Mouse (Mus musculus): Measurements from ENCODE around the gene Cdc42se1. TPM values are rescaled to one million over a fixed set of nuclear protein-coding genes. Genes with fewer than 3 reads are reported as not detected.
A peak's percentile ranks its signal among the peaks of the same experiment; 100 is the strongest.

Cdc42se1 gene
- polyA plus RNA-seq, 1 experiment from 2014 or later = 43.9 TPM

- H3K27ac ChIP-seq = no peak overlapping the region
- H3K9ac ChIP-seq = no peak overlapping the region
- H3K4me1 ChIP-seq (replicated peaks) = 0 out of 2 replicates have a peak, but pooled peaks cover 8% of the 10 kb centered on the region
- H3K9me3 ChIP-seq (replicated peaks) = no peaks in the 10 kb centered on the region
- ATAC-seq (ENCODE audit: low read depth) (no peak), DNase-seq (no peak)
- no peaks in the 10 kb centered on the region for H3K27me3 ChIP-seq
- peaks cover 69% of the 10 kb centered on the region for H3K36me3 ChIP-seq
- 88% methylated on average over 4 of the region's 4 CpGs for WGBS (ENCODE audit: insufficient replicate concordance)
- no peak overlapping the region for H3K4me2 ChIP-seq
- no peak overlapping the region for H3K4me3 ChIP-seq (replicated peaks)
These were observed 33.4 kb downstream of the Cdc42se1 start for GRCm38 (mm10) chr3:95261975-95262374.

GRCm38 (mm10) chr3:95263089-95263739, 34.7 kb downstream of the Cdc42se1 start:
- 36% methylated on average over 11 of the region's 11 CpGs for WGBS (ENCODE audit: insufficient replicate concordance)
- ATAC-seq (ENCODE audit: low read depth) = peak; percentile 78
- H3K4me2 ChIP-seq = no peak overlapping the region

DNA sequence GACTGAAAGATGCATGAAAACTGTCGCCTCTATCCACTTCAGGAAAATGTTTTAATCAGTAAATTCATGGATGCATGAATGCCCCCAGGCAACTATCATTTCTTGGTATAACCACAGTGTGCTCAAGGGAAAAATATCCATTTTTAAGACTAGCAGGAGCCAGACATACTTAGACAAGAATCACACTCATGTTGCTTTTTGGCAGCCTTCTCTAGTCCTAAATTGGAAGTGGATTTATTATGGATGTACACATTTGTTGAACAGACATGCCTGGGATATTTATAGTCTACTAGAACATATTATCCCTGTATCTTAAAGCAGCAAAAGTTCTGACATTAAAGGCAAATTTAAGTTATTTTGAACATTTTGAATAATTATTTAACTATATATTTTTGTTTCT, 36.2 kb downstream of the Cdc42se1 start:
- H3K27me3 ChIP-seq = no peaks in the 10 kb centered on the region
- no peak overlapping the region for H3K4me3 ChIP-seq (replicated peaks)
- WGBS (ENCODE audit: insufficient replicate concordance) = 76% methylated on average over 1 of the region's 1 CpGs
- no peak overlapping the region for H3K9ac ChIP-seq
- no peaks in the 10 kb centered on the region for H3K9me3 ChIP-seq (replicated peaks)
- H3K4me2 ChIP-seq = no peak overlapping the region
- H3K36me3 ChIP-seq = peaks cover 76% of the 10 kb centered on the region
- 0 out of 2 replicates have a peak, but pooled peaks cover 11% of the 10 kb centered on the region for H3K4me1 ChIP-seq (replicated peaks)
- DNase-seq (no peak), ATAC-seq (ENCODE audit: low read depth) (no peak)
- H3K27ac ChIP-seq = no peak overlapping the region

More at GRCm38 (mm10) chr3:95263089-95263739, 34.7 kb downstream of the Cdc42se1 start:
- H3K4me3 ChIP-seq (replicated peaks) = no peak overlapping the region
- peaks cover 72% of the 10 kb centered on the region for H3K36me3 ChIP-seq
- no peak overlapping the region for H3K9ac ChIP-seq
- H3K9me3 ChIP-seq (replicated peaks) = no peaks in the 10 kb centered on the region
- H3K27ac ChIP-seq = peak overlapping the region; percentile 63
- DNase-seq = peak; percentile 67
- H3K4me1 ChIP-seq (replicated peaks) = 0 out of 2 replicates have a peak, but pooled peaks cover 11% of the 10 kb centered on the region
- no peaks in the 10 kb centered on the region for H3K27me3 ChIP-seq

GRCm38 (mm10) chr3:95266052-95266451, 37.5 kb downstream of the Cdc42se1 start:
- H3K4me2 ChIP-seq = no peak overlapping the region
- ATAC-seq (ENCODE audit: low read depth) = no peak
- no peak overlapping the region for H3K4me3 ChIP-seq (replicated peaks)
- H3K9ac ChIP-seq = no peak overlapping the region
- DNase-seq = no peak
- no peaks in the 10 kb centered on the region for H3K9me3 ChIP-seq (replicated peaks)
- H3K27ac ChIP-seq = no peak overlapping the region
- H3K36me3 ChIP-seq = peaks cover 67% of the 10 kb centered on the region
- no peaks in the 10 kb centered on the region for H3K27me3 ChIP-seq
- WGBS (ENCODE audit: insufficient replicate concordance) = 89% methylated on average over 3 of the region's 3 CpGs
- H3K4me1 ChIP-seq (replicated peaks) = peaks cover 14% of the 10 kb centered on the region

GRCm38 (mm10) chr3:95267855-95268254, 39.3 kb downstream of the Cdc42se1 start:
- H3K4me2 ChIP-seq = no peak overlapping the region
- no peak for DNase-seq
- ATAC-seq (ENCODE audit: low read depth) = no peak
- no peaks in the 10 kb centered on the region for H3K27me3 ChIP-seq
- no peaks in the 10 kb centered on the region for H3K9me3 ChIP-seq (replicated peaks)
- H3K4me3 ChIP-seq (replicated peaks) = no peak overlapping the region
- H3K9ac ChIP-seq = no peak overlapping the region
- H3K4me1 ChIP-seq (replicated peaks) = peaks cover 14% of the 10 kb centered on the region
- H3K27ac ChIP-seq = no peak overlapping the region; the same call in 1 of the 2 replicates
- H3K36me3 ChIP-seq = peaks cover 54% of the 10 kb centered on the region

GRCm38 (mm10) chr3:95269789-95270188, 41.3 kb downstream of the Cdc42se1 start:
- Histone ChIP-seq H3K27ac (no peak overlapping the region), H3K36me3 (peaks cover 42% of the 10 kb centered on the region), H3K4me1 (replicated peaks) (peaks cover 21% of the 10 kb centered on the region), H3K9me3 (replicated peaks) (no peaks in the 10 kb centered on the region), H3K9ac (no peak overlapping the region), H3K4me2 (no peak overlapping the region), H3K4me3 (replicated peaks) (no peak overlapping the region), H3K27me3 (no peaks in the 10 kb centered on the region)
- DNase-seq (no peak), ATAC-seq (ENCODE audit: low read depth) (no peak)
- 88% methylated on average over 5 of the region's 5 CpGs for WGBS (ENCODE audit: insufficient replicate concordance)

DNA sequence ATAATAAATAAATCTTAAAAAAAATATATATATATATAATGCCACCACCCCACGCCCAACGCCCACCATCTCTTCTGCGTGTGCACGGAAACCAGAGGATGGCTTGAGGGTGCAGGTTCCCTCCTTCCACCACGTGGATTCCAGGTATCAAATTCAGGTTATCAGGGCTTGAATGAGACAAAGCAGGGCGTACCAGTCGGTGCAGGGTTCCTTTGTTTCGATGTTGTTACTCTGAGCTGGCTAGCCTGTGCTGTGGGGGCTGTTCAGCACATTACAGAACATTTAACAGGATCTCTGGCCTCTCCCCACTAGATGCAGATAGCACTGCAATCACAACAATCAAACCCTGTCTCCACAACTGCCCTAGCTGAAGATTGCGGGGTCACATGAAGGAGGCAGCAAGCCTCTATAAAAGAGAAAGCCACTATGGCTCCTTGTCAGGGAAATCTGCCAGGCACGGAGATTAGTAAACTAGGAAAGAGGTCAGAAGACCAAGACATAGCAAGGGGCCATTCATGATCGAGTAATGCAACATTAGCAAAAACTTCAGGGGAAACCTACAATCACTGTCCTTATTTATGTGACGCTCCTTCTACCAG, 42.3 kb downstream of the Cdc42se1 start:
- Histone ChIP-seq H3K27me3 (no peaks in the 10 kb centered on the region), H3K4me2 (no peak overlapping the region), H3K36me3 (peaks cover 36% of the 10 kb centered on the region), H3K9ac (no peak overlapping the region), H3K9me3 (replicated peaks) (no peaks in the 10 kb centered on the region), H3K4me1 (replicated peaks) (peaks cover 32% of the 10 kb centered on the region), H3K4me3 (replicated peaks) (no peak overlapping the region), H3K27ac (no peak overlapping the region)
- ATAC-seq (ENCODE audit: low read depth) (no peak), DNase-seq (no peak)
- 79% methylated on average over 12 of the region's 12 CpGs for WGBS (ENCODE audit: insufficient replicate concordance)

DNA sequence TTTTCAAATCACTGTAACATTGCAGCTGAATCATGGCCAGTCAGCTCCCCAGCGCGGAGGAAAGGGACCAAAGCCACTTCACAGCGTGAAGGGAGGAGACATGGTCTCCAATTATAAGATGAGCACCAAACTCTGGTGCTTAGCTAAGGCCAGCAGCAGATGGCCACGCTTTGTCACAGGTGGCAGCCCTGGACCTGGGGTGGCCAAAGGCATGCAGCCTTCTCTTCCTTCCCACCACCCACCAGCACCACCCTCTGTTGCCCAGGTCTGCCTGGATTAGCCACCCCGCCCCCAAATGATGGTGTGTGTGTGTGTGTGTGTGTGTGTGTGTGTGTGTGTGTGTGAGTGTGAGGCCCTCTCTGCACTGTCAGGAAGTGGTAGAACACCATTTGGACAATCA, 44.9 kb downstream of the Cdc42se1 start:
- Histone ChIP-seq H3K9ac (no peak overlapping the region), H3K36me3 (peaks cover 11% of the 10 kb centered on the region; the same call in 1 of the 2 replicates), H3K27me3 (no peaks in the 10 kb centered on the region), H3K4me2 (no peak overlapping the region), H3K27ac (no peak overlapping the region), H3K9me3 (replicated peaks) (no peaks in the 10 kb centered on the region), H3K4me3 (replicated peaks) (no peak overlapping the region), H3K4me1 (replicated peaks) (peaks cover 55% of the 10 kb centered on the region)
- no peak for DNase-seq
- 81% methylated on average over 5 of the region's 5 CpGs for WGBS (ENCODE audit: insufficient replicate concordance)
- ATAC-seq (ENCODE audit: low read depth) = no peak

- H3K9ac ChIP-seq = no peak overlapping the region
- H3K9me3 ChIP-seq (replicated peaks) = no peaks in the 10 kb centered on the region
- no peak overlapping the region for H3K27ac ChIP-seq
- no peak for DNase-seq
- no peaks in the 10 kb centered on the region for H3K27me3 ChIP-seq
- 87% methylated on average over 4 of the region's 4 CpGs for WGBS (ENCODE audit: insufficient replicate concordance)
- no peak overlapping the region for H3K4me2 ChIP-seq
- ATAC-seq (ENCODE audit: low read depth) = no peak
- H3K36me3 ChIP-seq = peaks cover 4% of the 10 kb centered on the region; the same call in 1 of the 2 replicates
- H3K4me1 ChIP-seq (replicated peaks) = peaks cover 64% of the 10 kb centered on the region
- H3K4me3 ChIP-seq (replicated peaks) = no peak overlapping the region
These were observed 45.9 kb downstream of the Cdc42se1 start for GRCm38 (mm10) chr3:95274453-95274852.

DNA sequence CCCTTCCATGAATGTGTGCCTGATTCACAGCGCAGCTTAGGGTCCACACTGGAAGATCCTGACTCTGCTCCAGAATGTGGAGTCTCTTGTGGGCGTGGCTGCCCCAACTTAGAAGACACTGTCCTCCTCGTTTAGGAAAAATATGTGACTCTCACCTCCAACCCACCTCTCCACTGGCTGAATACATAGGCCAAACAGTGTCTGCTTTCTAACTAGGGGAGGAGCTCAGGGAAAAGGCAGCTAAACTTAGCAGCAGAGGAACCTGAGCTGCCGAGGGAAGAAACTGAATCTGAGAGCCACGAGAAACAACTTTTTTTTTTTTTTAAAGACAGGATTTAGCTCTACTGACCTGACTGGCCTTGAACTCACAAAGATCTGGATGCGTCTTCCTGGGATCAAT, 46.6 kb downstream of the Cdc42se1 start:
- Histone ChIP-seq H3K36me3 (no peaks in the 10 kb centered on the region), H3K4me1 (replicated peaks) (peaks cover 71% of the 10 kb centered on the region), H3K9ac (0 out of 2 replicates have a peak overlapping the region, but pooled peaks have one; percentile 4), H3K9me3 (replicated peaks) (no peaks in the 10 kb centered on the region), H3K27me3 (no peaks in the 10 kb centered on the region), H3K4me3 (replicated peaks) (no peak overlapping the region), H3K27ac (no peak overlapping the region), H3K4me2 (no peak overlapping the region)
- WGBS (ENCODE audit: insufficient replicate concordance) = 52% methylated on average over 6 of the region's 6 CpGs
- ATAC-seq (ENCODE audit: low read depth) = no peak
- no peak for DNase-seq

GRCm38 (mm10) chr3:95276428-95276934, 47.9 kb downstream of the Cdc42se1 start:
- Histone ChIP-seq H3K4me1 (replicated peaks) (peaks cover 78% of the 10 kb centered on the region), H3K4me3 (replicated peaks) (no peak overlapping the region), H3K4me2 (no peak overlapping the region), H3K36me3 (no peaks in the 10 kb centered on the region), H3K27ac (peak overlapping the region; percentile 67), H3K9me3 (replicated peaks) (no peaks in the 10 kb centered on the region), H3K27me3 (no peaks in the 10 kb centered on the region), H3K9ac (peak overlapping the region; percentile 26; the same call in 1 of the 2 replicates)
- ATAC-seq (ENCODE audit: low read depth) = no peak
- WGBS (ENCODE audit: insufficient replicate concordance) = 49% methylated on average over 5 of the region's 5 CpGs
- DNase-seq = no peak

Measured in liver, embryonic 13.5 days (tissue).